Mouse (Mus musculus): ENCODE measurements around the gene Gm37240.

DNA sequence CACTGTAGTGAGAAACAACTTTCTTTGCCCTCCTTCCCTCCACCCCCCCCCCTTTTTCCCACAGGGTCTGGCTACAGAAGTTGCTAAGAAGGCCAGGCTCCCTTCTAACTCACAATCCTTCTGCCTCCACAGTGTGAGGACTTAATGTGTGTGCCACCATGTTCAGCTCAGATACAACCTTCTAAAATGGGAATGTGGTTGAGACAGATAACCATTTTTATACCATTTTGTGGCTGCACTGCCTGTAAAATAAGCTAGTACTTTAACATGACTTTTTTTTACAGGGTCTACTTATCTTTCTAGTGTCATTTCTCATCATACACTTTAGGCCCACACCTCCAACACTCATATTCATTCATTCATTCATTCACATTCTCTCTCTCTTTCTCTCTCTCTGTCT lies 1346.7 kb downstream of the Gm37240 start:
- TF ChIP-seq CTCF (IDR thresholded peaks at IDR 0.05; ENCODE audit: low read depth, low read length): no peak
- TF ChIP-seq GATA2 (IDR thresholded peaks at IDR 0.05; ENCODE audit: borderline replicate concordance, low read depth, low read length): no peak
- no peak for TF ChIP-seq TAL1 (conservative IDR thresholded peaks at IDR 0.05; ENCODE audit: low read depth, low read length)
- TF ChIP-seq GATA1 (IDR thresholded peaks at IDR 0.05; ENCODE audit: borderline replicate concordance, low read length): no peak
